Mouse (Mus musculus): ENCODE data around the gene Cdc34b.

DNA sequence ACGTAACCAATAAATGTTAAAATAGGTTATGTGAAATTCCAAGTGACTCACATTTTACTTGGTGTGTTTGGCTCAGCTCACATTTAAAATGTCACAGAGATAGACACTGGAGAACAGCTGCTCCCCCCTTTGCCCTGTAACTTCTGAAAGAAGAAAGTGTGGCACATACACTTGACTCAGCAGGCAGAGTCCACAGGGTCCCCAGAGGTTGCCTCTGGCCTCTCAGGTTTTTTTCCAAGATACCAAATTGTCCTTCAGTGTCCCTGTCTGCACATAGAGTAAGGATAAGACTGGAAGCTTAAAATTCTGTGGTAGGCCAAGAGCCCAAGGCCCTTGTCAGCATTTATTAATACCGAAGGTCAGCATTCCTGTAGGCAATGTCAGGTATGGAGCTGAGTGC lies 25.7 kb downstream of the Cdc34b start:
- TF ChIP-seq CTCF (IDR thresholded peaks at IDR 0.05; ENCODE audit: low read depth): no peak
- TF ChIP-seq EP300 (optimal IDR thresholded peaks at IDR 0.05): no peak

Data from stomach, postnatal 0 days (tissue).